Mouse (Mus musculus): ENCODE results near the gene Cacna1c.

DNA sequence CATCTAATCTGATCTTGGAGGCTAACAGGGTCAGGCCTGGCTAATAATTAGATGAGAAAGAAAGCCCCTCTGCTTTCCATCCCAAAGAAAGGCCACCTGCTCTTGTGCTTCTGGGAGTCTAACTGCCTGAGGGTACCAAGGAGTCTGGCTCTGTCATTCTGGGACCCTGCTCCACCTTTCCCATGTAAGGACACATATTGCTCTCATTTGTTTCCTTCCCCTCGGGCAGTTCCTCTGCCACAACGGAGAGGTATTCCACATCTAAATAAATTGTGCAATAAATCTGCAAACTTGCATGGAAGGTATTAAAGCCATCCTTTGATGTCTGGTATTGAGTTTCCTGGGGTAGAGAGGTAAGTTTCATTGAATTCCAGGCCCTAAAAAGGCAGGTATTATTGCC, 180.9 kb downstream of the Cacna1c start:
- TF ChIP-seq CTCF (IDR thresholded peaks at IDR 0.05) (no peak), EP300 (IDR thresholded peaks at IDR 0.05) (no peak)

Data from lung, postnatal 0 days (tissue).